Mouse (Mus musculus) embryo, embryonic 10.5 days (tissue): ENCODE data around the gene Commd9.

Experiments used
- DNase-seq: peaks from one replicate; pipeline ENCODE4 v3.0.0-alpha.2; 2015; ENCODE audit warnings: low spot score

Gene Commd9

GRCm38 (mm10) chr2:101885768-101886438 lies at the start of gene Commd9:
Gene Commd9, plus strand, starts transcription at chr2:101886247.
- peak; percentile 96 for DNase-seq

GRCm38 (mm10) chr2:101842756-101843155 lies 43.3 kb upstream of the Commd9 start:
- DNase-seq = no peak

GRCm38 (mm10) chr2:101854792-101855191 lies 31.3 kb upstream of the Commd9 start:
- DNase-seq = no peak

- no peak for DNase-seq
These were observed 29.9 kb upstream of the Commd9 start for GRCm38 (mm10) chr2:101856174-101856573.

- DNase-seq = no peak
These were observed 25.0 kb upstream of the Commd9 start for GRCm38 (mm10) chr2:101860920-101861485.

GRCm38 (mm10) chr2:101862219-101863123 lies 23.6 kb upstream of the Commd9 start:
- no peak for DNase-seq

GRCm38 (mm10) chr2:101868683-101869082 lies 17.4 kb upstream of the Commd9 start:
- DNase-seq = no peak

- DNase-seq = peak; percentile 87
These were observed 14.9 kb upstream of the Commd9 start for GRCm38 (mm10) chr2:101871179-101871578.

GRCm38 (mm10) chr2:101881471-101882162 lies 4.4 kb upstream of the Commd9 start:
- DNase-seq = no peak

- DNase-seq = peak; percentile 66
These were observed 3.0 kb upstream of the Commd9 start, which contains the start of gene Prr5l for GRCm38 (mm10) chr2:101882998-101883397. Gene Prr5l, minus strand, starts transcription at chr2:101883027.

GRCm38 (mm10) chr2:101884286-101884685 lies 1.8 kb upstream of the Commd9 start:
- DNase-seq = no peak

GRCm38 (mm10) chr2:101888886-101889285 lies 2.8 kb downstream of the Commd9 start:
- DNase-seq = no peak

- peak; percentile 39 for DNase-seq
These were observed 5.1 kb downstream of the Commd9 start for GRCm38 (mm10) chr2:101891143-101891542.

- no peak for DNase-seq
These were observed 8.1 kb downstream of the Commd9 start for GRCm38 (mm10) chr2:101894126-101894525.

- DNase-seq = peak; percentile 17
These were observed 10.6 kb downstream of the Commd9 start for GRCm38 (mm10) chr2:101896425-101897204.

GRCm38 (mm10) chr2:101902196-101902595 lies 16.1 kb downstream of the Commd9 start:
- DNase-seq = no peak

- DNase-seq = peak; percentile 93
These were observed 19.7 kb downstream of the Commd9 start for GRCm38 (mm10) chr2:101905534-101906378.

- DNase-seq = no peak
These were observed 20.3 kb downstream of the Commd9 start for GRCm38 (mm10) chr2:101906379-101906690.

- DNase-seq = peak; percentile 12
These were observed 21.5 kb downstream of the Commd9 start for GRCm38 (mm10) chr2:101907386-101908022.

- no peak for DNase-seq
These were observed 22.7 kb downstream of the Commd9 start for GRCm38 (mm10) chr2:101908773-101909172.
